Mouse (Mus musculus) cerebellum, postnatal 4 days (tissue): ENCODE data around the gene Sult1a1.

Experiments used
- DNase-seq, 2 experiments: peaks; one replicate each; pipeline ENCODE4 v3.0.0; 2022; ENCODE audit warnings: low spot score in 2 of 2, mixed read lengths in 1 of 2

The Sult1a1 gene

DNA sequence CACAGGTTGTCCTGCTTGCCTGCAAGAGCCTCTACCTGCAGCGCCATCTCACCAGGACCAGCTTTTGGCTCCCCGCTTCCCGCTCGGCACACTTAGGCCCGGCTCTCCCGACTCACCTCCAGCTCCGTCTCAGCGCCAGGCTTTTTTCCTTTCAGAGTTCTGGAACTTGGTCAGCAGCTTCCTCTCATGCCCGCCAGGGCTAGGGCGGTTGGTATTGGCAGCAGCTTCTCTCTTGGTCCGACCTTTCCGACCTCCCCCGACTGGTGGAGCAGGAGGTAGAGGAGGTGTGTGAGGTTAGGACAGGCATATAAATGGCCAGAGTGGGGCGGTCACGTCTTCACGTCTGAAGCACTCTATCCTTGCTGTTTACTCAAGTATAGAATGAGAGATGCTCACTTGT lies 51.5 kb downstream of the Sult1a1 start:
- no peak for DNase-seq

DNA sequence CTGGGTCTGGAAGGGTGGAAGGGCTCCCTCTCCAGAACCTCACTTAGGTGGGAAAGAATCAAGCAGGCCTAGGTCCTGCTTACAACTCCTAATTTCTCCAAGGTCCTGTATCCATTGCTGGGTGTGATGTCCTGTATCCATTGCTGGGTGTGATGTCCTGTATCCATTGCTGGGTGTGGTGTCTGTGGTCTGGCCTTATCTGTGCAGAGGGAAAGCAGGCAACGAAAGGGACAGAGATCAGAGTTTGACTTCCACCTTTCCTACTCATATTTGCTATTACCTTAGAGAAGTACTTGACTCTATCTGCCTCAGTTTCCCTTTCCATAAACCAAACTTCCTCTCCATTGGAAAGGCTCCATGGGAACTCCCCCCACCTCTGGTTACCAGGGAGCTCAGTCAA lies 52.9 kb downstream of the Sult1a1 start:
- no peak for DNase-seq
